Mouse (Mus musculus) thymus, postnatal 0 days (tissue): ENCODE data around the gene Megf6. TPM values are rescaled to one million over a fixed set of nuclear protein-coding genes. Genes with fewer than 3 reads are reported as not detected.
A peak's percentile ranks its signal among the peaks of the same experiment; 100 is the strongest.

Experiments
- DNase-seq: peaks from one replicate; pipeline ENCODE4 v3.0.0-alpha.2; 2015; ENCODE audit warnings: low spot score
- polyA plus RNA-seq: library from polyadenylated mRNA; unstranded; fragments of >200 nt; fragmentation: Nextera tagmentation; extraction: Ambion mirVana; gene quantifications from 2 replicates; pipeline ENCODE4 v1.2.1, GENCODE M21; 2015

The Megf6 gene
- polyA plus RNA-seq, 1 experiment from 2014 or later = 14.8 TPM

DNA sequence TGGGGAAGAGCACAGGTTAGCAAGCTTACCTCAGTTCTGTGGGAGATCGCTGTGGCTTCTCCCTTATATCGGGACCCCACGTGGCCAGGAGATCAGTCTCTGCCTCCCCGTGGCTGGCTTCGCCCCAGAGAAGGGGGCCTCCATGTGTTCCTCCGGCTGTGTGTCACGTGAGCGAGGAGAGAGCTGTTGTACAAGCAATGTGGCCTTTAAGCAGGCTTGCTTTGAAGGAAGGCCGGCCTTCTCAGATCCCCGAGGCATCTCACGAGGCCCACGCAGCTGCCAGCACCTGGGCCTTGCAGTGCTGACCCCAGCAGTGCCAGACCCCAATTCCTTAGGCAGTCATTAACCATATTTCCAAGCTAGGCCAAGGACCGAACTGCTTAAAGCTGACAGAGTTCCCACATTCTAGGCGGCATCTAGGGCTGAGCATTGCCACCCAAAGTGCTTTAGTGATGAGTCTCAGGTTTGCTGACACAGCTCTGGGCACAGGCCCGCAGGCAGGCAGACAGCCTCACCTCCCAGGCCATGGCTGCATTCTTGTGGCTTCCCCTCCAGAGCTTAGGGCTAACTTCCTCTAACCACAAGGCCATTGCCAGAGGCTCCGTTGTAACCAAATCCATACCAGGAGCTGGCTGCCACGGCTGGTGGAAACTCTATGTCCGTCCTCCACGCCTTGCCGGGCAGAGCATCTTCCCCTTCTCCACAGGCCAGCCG lies 77.7 kb downstream of the Megf6 start:
- no peak for DNase-seq

DNA sequence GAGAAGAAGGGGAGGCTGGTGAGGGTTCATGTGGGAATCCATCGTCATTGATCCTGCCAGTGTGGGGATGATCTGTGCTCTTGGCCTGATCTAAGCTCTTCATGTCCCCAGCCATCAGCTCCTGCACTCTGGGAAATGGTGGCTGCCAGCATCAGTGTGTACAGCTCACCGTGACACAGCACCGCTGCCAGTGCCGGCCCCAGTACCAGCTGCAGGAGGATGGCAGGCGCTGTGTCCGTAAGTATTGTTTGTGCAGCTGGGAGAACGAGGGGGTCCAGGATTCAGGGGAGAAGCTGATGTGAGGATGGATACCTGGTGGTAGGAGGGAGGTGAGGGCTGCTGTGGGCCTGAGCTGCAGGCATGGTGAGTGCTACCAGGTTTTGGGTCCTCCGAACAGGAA lies 78.8 kb downstream of the Megf6 start:
- no peak for DNase-seq

- no peak for DNase-seq
Observed at GRCm38 (mm10) chr4:154252537-154253255, 82.2 kb downstream of the Megf6 start.

DNA sequence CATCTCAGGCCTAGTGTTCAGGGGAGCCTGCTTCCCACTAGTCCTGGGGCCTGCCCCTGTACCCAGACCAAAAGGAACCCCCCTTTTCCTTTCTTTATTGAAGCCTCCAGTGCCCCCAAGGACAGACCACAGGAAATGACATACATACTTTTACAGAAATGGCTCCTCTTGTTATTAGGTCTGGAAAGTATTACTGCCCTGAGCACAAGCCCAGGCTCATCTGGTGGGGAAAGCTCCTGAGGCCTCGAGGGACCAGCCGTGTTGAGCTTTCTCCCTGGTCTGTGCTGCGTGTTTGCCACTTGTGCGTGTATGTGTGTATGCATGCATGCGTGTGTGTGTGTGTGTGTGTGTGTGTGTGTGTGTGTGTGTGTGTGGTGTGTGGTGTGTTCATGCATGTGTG lies 90.2 kb downstream of the Megf6 start:
- DNase-seq = no peak

- no peak for DNase-seq
Observed at GRCm38 (mm10) chr4:154262071-154262470, 91.5 kb downstream of the Megf6 start.

- DNase-seq = no peak
Observed at GRCm38 (mm10) chr4:154267511-154267910, 97.0 kb downstream of the Megf6 start.

DNA sequence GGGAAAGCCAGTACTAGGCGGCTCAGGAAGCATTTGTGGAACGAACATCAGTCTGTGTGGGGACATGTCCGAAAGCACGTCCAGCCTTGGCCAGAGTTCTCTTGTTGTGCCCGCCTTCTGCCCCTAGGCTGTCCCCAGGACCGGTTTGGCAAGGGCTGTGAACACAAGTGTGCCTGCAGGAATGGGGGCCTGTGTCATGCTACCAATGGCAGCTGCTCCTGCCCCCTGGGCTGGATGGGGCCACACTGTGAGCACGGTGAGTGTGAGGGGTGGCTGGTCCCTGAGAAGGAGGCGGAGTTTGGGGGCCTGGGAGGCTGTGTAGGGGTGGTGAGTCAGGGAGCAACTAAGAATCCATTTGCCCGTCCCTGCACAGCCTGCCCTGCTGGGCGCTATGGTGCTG lies 99.0 kb downstream of the Megf6 start:
- no peak for DNase-seq

- peak; percentile 37 for DNase-seq
Observed at GRCm38 (mm10) chr4:154273000-154273399, 102.5 kb downstream of the Megf6 start.

DNA sequence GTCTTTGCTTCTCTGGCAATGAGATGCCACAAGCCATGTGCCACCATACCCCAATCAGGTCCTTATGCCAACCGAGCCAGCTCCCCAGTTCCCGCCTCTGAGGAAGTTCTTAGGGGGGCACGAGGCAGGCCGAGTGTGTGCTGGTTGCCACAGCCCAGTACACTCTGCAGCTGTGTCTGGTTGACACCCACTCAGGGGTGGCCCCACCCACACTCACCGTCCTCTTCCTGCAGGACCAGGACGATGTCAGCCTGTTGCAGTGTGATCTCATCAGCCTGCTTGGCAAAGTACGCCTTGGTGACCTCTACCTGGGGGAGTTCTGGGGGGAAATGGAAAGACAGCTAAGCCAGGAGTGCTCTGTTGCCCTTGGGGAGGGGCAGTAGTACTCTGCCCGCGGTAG lies 109.0 kb downstream of the Megf6 start:
- DNase-seq = no peak

- DNase-seq = no peak
Observed at GRCm38 (mm10) chr4:154283671-154284070, 113.1 kb downstream of the Megf6 start.

DNA sequence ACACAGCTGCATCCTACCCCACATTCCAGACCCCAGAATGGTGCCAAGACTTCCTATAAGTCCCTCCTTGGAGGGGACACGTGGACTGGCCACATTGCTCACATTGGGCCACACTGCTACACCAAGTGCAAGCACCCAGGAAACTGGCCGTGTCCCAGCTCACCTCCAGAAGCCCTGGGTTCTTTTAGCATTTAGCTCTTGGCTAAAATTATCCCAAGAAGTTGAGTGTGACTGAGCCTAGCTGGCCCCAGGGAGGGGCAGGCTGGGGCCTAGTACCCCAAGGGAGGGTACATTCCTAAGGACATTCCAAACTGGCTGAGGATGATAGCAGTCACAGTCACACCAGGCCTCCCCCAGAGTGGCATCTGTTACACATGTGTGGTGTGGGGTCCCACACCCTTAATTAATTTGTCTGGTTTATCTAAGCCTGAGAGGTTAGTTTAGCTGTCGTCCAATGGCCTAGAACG lies 123.2 kb downstream of the Megf6 start:
- DNase-seq = no peak

DNA sequence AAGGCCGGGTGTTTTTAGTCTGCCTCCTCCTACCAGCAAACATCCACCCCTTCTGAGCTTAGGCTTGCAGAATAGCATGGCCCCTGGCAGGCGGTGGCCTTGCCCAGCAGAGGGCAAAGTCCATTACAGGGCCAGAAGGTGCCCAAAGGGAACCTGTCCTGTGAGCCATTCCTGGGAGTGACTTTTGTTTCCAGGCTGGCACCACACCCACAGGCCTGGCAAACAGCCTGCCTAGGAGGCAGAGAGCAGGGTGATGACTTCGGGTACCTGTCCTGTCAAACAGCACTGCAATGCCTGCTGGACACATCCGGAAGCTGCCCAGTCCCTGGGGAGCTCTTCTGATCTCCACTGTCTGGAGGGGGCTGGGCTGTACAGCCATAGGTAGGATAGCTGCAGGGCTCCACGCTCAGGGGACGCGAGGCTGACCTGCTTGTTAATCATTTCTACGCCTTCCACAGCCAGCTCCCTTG lies 123.8 kb downstream of the Megf6 start:
- DNase-seq = no peak

- DNase-seq = no peak
Observed at GRCm38 (mm10) chr4:154297761-154298160, 127.2 kb downstream of the Megf6 start.

DNA sequence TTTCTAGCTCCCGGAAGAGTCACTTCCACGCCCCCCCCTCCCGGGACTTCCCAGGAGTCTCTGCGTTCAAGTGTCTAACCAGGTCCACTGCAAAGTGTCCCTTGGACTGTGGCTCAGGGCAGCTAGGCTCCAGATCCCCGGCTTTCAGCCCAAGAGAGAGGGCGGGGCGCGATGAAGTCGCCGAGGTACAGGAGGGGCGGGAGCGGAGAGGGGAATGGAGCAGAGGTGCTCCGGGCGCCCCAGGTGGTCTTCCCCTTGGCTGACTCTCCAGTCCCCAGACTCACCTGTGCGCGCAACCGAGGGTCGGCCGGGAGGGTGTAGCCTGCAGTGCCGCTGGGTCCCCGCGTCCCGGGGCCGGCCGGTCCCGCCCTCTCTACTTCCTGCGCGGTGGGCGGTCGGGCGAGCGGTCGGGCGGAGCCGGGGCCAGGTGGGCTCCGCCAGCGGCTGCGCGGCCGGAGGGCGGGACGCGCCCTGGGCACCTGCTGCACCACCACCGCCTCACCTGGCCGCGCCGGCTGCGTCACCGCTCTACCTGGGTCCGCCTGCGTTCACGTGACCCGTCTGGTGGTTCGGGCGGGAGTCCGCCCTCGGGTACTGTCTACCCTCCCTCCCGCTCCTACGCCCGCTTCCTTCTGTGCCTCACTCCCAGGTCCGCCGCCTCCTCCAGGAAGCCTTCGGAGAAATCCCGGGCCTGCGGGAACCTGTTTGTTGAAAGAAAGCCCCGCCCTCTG lies 129.2 kb downstream of the Megf6 start:
- DNase-seq = no peak

DNA sequence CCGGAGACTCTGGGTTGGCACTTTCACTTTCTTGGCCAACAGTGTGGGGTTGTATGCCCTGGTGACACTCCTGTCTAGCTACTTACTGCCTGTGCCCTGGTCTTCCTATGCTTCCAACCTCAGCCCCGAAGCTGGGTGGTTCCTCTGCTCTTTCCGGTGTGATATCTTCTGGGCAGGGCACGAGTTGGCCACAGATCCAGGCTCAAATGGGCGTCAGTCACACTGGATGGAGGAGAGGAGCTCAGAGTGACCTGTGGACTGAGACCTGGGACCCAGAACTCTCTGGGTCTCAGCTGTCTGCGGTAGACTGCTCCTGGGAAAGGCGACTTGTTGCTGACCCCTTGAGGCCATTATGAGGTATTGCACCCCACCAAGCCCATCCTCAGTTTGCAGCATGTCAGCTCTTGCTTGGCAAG lies 130.9 kb downstream of the Megf6 start, which contains the start of gene Arhgef16:
Gene Arhgef16, minus strand, starts transcription at position 211 of the 416 bp plus-strand sequence.
- DNase-seq = peak; percentile 33

DNA sequence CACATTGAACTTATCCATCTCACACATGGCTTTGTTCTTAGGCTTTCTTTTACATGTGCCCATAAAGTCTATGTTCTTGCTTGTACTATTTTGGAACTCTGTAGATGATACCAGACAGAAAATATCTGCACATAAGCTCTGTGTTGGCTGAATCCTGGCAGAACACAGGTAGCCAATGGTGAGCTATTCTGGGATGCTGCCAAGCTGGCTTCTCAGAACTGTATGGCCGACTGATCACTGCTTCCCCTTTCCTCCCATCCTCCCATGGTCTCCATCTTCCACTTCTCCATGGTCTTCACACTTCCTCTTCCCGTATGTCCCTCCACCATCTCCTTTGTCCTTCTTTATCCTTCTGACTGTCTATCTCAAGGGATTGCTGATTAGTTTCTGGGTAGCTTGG lies 138.6 kb downstream of the Megf6 start:
- no peak for DNase-seq

DNA sequence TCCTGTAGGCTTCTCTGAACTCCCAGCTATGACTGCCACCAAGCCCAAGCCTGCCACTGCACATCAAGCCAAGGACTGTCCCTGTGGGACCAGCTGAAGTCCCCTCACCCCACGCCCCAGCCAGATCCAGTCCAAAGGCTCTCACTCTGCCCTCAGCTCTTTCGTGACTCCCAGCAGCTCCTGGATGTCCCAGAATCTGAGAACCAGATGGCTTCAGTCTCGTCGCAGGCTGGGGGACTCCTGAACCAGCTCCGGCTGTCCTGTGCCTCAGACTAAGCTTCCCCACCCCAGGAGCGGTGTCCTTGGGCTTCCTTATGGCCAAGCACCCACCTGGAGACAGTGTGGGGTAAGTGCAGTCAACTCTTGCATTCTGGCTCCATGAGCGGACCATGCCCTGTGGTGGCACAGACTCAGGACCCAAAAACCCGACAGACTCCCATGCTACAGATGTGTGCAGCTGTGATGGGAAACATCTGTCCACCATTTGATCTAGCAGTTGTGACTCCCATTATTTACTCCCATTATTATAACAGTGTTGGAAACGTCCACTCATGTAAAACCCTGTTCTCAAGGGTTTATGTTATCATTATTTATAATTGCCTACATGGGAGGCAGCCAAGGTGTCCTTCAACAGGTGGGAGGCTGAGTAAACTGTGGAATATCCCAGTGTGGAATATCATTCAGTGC lies 140.2 kb downstream of the Megf6 start:
- DNase-seq = no peak

DNA sequence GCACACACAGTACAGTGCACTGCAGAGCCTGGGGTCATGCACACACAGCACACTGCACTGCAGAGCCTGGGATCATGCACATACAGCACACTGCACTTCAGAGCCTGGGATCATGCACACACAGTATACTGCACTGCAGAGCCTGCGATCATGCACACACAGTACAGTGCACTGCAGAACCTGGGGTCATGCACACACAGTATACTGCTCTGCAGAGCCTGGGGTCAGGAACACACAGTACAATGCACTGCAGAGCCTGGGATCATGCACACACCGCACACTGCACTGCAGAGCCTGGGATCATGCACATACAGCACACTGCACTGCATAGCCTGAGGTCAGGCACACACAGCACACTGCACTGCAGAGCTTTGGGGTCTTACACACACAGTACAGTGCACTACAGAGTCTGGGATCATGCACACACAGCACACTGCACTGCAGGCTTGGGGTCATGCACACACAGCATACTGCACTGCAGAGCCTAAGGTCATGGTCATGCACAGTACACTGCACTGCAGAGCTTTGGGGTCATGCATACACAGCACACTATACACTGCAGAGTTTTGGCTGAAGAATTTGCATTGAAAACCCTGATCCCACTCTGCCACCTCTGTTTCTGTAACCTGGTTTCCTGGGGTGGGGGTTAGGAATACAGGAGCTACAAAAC lies 141.7 kb downstream of the Megf6 start:
- no peak for DNase-seq

DNA sequence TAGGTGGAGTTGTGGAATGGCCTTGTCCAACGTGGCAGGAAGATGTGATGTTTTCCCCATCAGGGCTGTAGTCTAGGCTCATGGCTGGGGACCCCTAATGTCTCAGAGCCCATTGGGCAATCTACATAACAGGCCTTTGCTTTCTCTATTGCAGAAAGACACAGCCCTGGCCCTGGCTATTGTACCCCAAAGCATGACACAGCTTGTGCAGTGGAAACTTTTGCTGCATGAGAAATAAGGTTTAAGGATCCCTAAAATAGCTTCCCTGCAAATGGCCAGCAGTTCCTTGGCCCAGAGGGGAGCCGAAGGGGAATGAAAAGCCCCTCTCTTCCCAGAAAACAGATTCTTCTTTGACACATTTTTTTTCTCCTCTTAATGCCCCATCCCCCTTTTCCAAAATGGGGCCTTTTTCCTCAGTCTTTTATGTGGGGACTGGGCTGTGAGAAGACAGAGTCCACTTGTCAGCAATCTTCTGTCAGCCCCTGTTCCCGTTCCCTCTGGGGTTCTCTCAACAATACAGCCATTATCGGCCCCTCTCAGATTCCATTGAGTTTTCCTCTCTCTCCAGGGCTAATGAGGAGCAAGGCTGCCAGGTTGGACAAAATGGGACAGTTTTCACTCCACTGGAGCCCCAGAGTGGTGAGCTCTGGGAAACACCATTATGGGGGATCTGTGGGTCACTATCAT lies 142.5 kb downstream of the Megf6 start:
- no peak for DNase-seq

- no peak for DNase-seq
Observed at GRCm38 (mm10) chr4:154313622-154313967, 143.1 kb downstream of the Megf6 start.
